Mouse (Mus musculus) left cerebral cortex, adult 18-20 months (tissue): ENCODE measurements around the gene Gm10638. TPM values are rescaled to one million over a fixed set of nuclear protein-coding genes. Genes with fewer than 3 reads are reported as not detected.
A peak's percentile ranks its signal among the peaks of the same experiment; 100 is the strongest.

Experiments
- DNase-seq, 2 experiments: peaks; one replicate each; pipeline ENCODE4 v3.0.0; 2021 to 2022; ENCODE audit warnings: low spot score in 2 of 2, mixed read lengths in 1 of 2
- long read RNA-seq, 2 experiments: library from polyadenylated mRNA; stranded (forward); transcript quantifications; one replicate each; pipeline ENCODE4 v2.0.0; 2021
- total RNA-seq, 2 experiments: library from RNA; stranded (reverse); gene quantifications; 2 replicates each; pipeline ENCODE4 v1.2.3; 2021

The Gm10638 gene
- total RNA-seq: 1 to 10 TPM; 1.8 to 2.3 TPM
- long read RNA-seq, experiment 1, partial matches to known transcripts: 0 of 3 reads
- long read RNA-seq, experiment 1, other reads (novel, unspliced or antisense): 0 of 3 reads
- long read RNA-seq, experiment 2, partial matches to known transcripts: 0 of 1 reads
- long read RNA-seq, experiment 2, other reads (novel, unspliced or antisense): 0 of 1 reads

- peak; percentile 59 to 62 for DNase-seq
These were observed at the start of gene Gm10638, which contains the start of gene Siah1a for GRCm38 (mm10) chr8:86745221-86745934. TSS of gene Gm10638 (plus strand) at chr8:86745699. TSS of gene Siah1a (minus strand) at chr8:86745934.

DNA sequence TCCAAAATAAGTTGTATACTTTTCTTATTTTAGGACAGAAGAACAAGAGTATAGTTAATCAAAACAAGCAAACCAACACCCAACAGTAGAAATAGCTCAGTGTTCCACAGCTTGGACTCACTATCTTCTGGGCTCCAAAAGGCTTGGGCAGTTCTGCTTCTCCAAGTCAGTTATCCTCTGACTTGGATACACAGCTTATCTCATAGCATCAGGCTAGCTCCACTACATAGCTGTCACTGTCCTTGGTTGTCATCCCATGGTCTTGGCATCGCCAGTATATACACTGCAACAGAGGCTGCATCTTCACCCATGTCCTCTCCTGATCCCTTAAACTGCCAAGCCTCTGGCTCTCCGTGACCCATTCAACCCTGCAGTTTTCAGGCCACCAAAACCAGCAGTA, 49.8 kb upstream of the Gm10638 start:
- DNase-seq: no peak

- DNase-seq: no peak
These were observed 46.6 kb upstream of the Gm10638 start for GRCm38 (mm10) chr8:86698811-86699421.

DNA sequence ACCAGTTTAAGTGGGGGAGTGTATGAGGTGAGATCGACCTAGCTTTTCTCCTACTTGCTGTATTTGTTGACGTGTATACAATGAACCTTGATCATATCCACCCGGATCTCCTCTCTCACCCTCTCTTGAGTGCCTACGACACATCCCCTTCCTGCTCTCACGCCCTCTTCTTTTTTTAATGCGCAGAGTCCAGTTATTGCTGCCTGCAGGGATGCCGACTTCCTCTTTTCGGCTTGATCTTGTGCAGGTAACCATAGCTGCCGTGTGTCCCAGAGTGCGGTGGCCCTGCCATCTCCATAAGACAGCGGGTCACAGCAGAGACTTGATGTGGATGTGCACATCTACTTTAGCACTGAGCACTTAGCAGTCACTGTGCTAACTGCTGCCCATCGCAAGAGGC, 46.0 kb upstream of the Gm10638 start:
- DNase-seq: no peak

- DNase-seq: no peak
These were observed 43.0 kb upstream of the Gm10638 start for GRCm38 (mm10) chr8:86702453-86702852.

DNA sequence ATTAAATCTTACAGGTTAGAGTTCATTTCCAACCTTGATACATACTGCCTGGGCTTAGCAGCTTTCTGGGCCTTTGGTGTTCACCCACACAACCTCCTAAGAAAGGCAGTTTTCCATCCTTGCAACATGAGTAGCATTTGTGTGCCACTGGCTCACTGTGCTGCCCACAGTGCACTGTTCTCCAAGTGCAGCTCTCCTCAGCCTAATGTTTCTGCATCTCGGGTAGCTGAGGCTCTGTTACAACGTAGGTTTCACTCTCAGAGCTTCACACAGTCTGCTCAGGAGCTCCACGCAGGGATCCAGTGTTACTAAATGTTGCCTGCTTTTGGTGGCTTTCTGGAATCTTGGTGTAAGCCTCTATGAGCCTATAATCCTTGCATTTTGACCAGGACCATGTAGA, 40.2 kb upstream of the Gm10638 start:
- DNase-seq: no peak

- no peak for DNase-seq
These were observed 38.7 kb upstream of the Gm10638 start for GRCm38 (mm10) chr8:86706756-86707155.

GRCm38 (mm10) chr8:86707873-86708272, 37.6 kb upstream of the Gm10638 start:
- peak in 1 of 2 experiments; percentile 38 for DNase-seq

- no peak for DNase-seq
These were observed 32.9 kb upstream of the Gm10638 start for GRCm38 (mm10) chr8:86712594-86712993.

DNA sequence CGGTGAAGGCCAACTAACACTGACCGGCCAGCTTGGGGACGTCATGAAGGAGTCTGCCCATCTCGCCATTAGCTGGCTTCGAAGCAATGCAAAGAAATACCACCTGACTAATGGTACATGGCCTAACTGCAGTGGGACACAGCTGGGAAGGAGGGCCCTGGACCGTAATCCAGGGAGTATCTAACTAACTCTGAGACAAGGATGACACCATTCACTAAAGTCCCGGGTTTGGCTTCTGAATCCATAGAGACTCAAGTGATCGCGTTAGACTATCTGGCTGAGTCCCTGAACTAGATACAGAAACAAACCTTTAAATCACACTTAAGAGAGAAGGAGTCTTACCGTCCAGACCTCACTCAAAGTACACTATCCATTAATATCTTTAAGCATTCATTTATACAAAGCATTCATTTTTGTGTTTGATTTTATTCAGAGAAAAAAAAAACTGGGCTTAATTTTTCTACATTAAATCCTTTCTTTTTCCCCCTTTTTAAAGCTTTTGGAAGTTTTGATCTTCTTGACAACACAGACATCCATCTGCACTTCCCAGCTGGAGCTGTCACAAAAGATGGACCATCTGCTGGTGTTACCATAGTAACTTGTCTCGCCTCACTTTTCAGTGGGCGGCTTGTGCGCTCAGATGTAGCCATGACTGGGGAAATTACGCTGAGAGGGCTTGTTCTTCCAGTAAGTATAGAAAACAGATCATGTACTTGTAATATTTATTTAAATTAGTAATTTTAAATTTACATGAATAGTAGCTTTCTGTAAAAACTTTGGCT, 31.9 kb upstream of the Gm10638 start:
- DNase-seq: peak; percentile 71 to 78

DNA sequence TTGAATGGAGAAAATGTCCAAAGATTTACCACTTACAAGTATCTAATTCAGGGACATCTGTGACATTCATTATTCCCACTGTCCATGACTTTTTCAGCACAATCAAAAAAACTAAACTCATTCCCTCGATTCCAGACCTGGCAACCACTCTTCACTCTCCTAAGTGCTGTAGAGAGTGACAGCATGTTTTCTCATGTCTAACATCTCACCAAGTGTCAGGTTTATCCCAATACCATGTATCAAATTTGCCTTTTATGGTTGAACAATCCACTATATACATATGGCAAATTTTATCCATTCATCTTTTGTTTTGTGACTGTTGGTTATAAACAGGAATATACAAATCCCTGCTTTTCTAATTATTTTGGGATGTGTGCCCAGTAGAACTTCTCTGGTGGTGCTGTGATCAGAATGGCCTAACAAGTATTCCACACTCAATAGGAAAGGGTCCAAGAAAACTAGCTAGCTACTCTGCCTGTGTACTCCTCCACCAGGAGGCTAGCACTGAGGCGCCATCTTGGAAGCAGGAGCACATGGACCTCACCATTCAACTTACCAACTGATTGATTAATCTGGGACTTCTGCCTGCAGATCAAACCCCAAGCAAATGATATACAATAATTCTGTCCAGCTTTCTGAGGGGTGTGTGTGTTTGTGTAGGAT, 27.0 kb upstream of the Gm10638 start:
- no peak for DNase-seq

- DNase-seq: no peak
These were observed 26.1 kb upstream of the Gm10638 start for GRCm38 (mm10) chr8:86719368-86719767.

GRCm38 (mm10) chr8:86720756-86721459, 24.6 kb upstream of the Gm10638 start:
- no peak for DNase-seq

- no peak for DNase-seq
These were observed 24.0 kb upstream of the Gm10638 start for GRCm38 (mm10) chr8:86721490-86721889.

GRCm38 (mm10) chr8:86726959-86727358, 18.5 kb upstream of the Gm10638 start:
- DNase-seq: no peak

GRCm38 (mm10) chr8:86728224-86728950, 17.1 kb upstream of the Gm10638 start:
- no peak for DNase-seq

- DNase-seq: no peak
These were observed 15.2 kb upstream of the Gm10638 start for GRCm38 (mm10) chr8:86730303-86730702.

DNA sequence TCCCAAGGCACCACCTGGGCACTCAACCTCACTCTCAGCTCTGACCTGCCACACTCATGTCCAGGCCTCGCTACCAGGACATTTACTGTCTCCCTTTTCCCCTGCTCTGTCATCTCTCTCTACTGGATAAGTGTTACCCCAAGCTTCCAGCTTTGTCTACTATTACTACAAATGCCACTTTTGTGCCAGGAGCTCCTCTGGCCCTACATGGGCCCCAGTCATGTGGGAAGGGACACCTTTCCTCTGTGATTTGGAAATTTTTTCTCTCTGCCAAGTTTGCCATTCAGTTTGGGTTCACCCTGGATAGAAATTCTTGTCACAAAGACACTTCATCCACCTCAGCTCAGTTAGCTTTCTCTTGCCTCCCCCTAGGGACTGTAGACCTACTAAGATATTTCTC, 14.6 kb upstream of the Gm10638 start:
- DNase-seq: no peak

DNA sequence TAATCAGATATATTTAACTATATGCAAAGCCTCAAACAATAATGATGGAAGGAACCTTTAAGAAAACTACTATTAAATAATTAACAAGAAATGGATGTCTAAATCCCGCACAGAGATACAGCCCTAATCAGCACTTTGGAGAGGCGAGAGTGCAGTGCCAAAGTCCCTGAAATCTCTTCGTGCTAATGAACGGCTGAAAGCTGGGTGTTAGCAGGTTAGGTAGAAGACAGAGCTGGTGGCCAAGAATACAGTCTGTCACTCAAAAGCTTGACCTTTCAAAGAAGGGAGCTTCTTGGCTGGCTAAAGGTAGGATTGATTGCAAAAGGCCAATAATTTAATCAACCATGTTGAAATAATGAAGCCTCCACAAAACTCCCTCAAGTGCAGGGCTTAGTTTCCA, 11.3 kb upstream of the Gm10638 start:
- no peak for DNase-seq

GRCm38 (mm10) chr8:86734954-86735353, 10.5 kb upstream of the Gm10638 start:
- no peak for DNase-seq
